Mouse (Mus musculus) embryonic stem cell, embryonic (primary cell): ENCODE measurements around the gene Ston1.

ENCODE experiments used
- CTCF ChIA-PET, 4 experiments: fragments of 300-600 bp in 2 of 4; fragments of 350-600 bp in 2 of 4; sonication (Branson Sonifier 250); formaldehyde crosslinking; loops; one replicate each; lab custom pipeline; 2022; ENCODE audit warnings: inconsistent platforms in 2 of 4; lab: Charles Lee
- POLR2A ChIA-PET, 4 experiments: fragments of 300-600 bp in 2 of 4; fragments of 350-600 bp in 2 of 4; sonication (Branson Sonifier 250); formaldehyde crosslinking; loops; one replicate each; lab custom pipeline; 2022; ENCODE audit warnings: antibody characterized with exemption in 4 of 4, inconsistent platforms in 1 of 4; lab: Charles Lee

Gene Ston1

GRCm38 (mm10) chr17:88578522-88579242, 18.8 kb upstream of the Ston1 start:
- CTCF ChIA-PET, result no interaction called here
- POLR2A ChIA-PET, result no interaction called here

DNA sequence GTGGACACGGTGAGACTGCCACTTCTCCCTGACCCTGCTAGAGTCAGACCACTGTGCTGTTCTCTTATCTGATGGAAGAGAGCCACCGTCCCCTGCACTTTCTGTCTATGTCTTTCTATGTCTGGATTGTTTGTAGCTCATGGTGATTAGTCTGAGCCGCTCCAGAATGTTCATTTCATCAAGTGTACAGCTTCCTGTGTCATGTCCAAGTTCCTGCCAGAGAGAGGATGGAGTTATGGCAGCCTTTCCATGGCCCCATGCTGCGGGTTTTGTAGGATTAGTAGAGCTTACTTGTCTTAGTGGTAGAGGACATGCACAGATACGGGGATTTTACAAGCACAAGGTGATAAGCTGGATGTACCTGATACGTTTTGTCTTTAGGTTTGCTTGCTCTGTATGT, 16.9 kb upstream of the Ston1 start:
- ChIA-PET POLR2A (interaction anchor here in 2 of 4 experiments (0.6 to 0.8 kb wide), 3 partner anchors 9 to 990 kb away, joined by 3 read pairs; no protein-coding TSS in a partner anchor), CTCF (no interaction called here)

DNA sequence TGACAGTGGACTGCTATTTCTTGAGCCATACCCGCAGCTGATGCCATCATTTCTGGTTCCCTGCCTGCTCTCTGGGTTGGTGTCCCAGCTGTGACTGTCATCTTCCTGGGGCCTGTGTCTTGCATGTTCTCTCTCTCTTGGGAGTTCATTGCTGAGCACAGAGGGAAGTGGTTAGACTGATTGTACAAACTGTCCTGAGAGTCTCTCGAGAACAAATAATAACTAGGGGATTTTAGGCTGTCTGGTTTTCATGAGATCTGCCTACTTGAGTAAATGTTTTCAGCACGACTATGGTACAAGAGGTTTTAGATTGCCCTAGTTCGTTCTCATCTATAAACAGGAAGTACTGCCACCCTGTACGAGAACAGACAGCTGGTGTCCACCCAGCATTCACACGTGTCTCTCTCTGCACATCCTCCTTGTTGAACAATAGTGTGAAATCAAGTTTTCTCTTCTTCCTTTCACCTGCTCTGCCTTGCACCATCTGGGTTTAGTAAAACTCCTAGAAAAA, 15.9 kb upstream of the Ston1 start:
- POLR2A ChIA-PET, result no interaction called here
- CTCF ChIA-PET, result interaction anchor here in 1 of 4 experiments (0.5 to 0.6 kb wide), 2 partner anchors 10 to 706 kb away, joined by 4 to 6 read pairs; no protein-coding TSS in a partner anchor

GRCm38 (mm10) chr17:88582999-88583398, 14.5 kb upstream of the Ston1 start:
- ChIA-PET CTCF (interaction anchor here in 1 of 4 experiments (1.0 kb wide), 1 partner anchor 58 kb away, joined by 4 read pairs; no protein-coding TSS in a partner anchor), POLR2A (no interaction called here)

DNA sequence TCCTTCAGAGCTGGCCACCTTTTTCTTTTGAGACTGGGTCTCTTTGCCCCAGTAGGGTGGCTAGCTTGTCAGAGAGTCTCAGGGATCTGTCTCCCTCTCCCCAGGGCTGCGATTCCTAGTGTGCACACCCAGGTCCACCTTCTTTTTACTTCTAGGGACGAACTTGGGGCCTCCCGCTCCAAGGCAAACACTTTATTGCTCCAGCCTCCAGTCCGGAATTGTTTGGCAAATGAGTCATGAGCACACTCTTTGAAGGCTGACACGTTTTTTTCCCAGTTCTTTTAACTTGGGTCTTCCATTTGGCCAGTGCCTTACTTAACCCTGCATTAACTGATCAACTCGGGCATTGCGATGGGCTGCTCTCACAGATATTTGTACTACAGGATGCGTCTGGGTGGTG, 14.1 kb upstream of the Ston1 start:
- POLR2A ChIA-PET, result no interaction called here
- CTCF ChIA-PET, result interaction anchor here in 1 of 4 experiments (1.0 to 1.1 kb wide), 2 partner anchors 26 to 57 kb away, joined by 3 to 4 read pairs; no protein-coding TSS in a partner anchor

GRCm38 (mm10) chr17:88587371-88587770, 10.1 kb upstream of the Ston1 start:
- POLR2A ChIA-PET, result interaction anchor here in 2 of 4 experiments (0.7 to 1.0 kb wide), 2 partner anchors 9 to 45 kb away, joined by 3 to 4 read pairs; no protein-coding TSS in a partner anchor
- CTCF ChIA-PET, result interaction anchor here in 1 of 4 experiments (1.5 kb wide), 1 partner anchor 54 kb away, joined by 6 read pairs; no protein-coding TSS in a partner anchor

DNA sequence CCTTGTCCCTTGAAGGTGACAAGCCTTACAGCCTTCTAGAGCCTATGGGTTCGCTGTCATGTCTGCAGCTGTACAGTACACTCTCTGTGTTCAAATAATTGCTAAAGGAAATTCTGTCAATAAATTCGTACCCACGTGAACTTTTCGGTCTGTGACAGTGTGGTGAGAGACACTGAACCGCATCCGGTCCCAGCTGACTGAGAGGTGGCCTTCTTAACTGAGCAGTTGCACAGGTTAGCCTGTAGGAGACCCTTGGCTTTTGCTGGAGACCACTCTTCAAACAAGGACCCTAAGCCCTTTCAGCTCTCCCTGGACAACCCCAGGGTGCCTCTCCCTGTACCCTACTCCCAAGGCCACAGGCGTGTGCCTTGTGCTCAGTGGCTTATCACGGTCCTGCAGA, 9.3 kb upstream of the Ston1 start:
- ChIA-PET CTCF (interaction anchor here in 1 of 4 experiments (0.5 kb wide), 1 partner anchor 52 kb away, joined by 6 read pairs; no protein-coding TSS in a partner anchor), POLR2A (no interaction called here)

DNA sequence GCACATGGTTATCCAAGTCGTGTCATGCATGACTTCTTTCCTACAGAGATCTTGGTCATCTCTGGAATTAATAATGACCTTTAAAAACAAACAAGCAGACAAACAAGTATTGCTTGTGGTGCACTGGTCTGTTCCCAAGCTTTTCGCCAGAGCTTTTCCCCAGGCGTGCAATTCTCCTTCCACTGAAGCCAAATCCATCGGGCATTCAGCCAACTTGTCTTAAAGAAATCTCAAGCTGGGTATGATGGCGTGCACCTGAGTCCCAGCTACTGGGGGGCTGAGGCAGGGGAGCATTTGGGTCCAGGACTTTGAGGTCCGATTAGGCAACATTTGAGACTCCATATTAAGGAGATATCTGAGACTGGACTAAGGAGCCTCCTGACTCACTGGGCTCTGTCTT, 7.2 kb upstream of the Ston1 start:
- POLR2A ChIA-PET, result no interaction called here
- CTCF ChIA-PET, result interaction anchor here in 1 of 4 experiments (0.7 kb wide), 1 partner anchor 158 kb away, joined by 4 read pairs; no protein-coding TSS in a partner anchor

DNA sequence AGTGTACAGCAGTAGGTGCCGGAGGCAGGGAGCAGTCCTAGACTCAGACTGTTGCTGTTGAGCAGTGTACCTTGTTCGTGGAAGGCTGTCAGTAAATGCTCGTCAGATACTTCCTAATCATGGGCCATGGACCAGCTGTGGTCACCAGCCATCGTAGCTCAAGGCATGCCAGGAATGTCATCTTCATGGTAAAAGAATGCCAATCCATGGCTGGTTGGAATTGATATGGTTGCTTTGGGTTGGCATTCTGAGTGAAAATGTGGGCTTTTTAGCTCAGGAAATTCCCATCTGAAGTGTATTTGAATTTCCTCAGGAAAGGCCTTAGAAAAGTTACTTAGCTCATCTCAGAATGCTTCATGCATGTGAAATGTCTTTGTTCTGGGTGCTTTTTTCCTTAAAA, 2.4 kb upstream of the Ston1 start:
- ChIA-PET POLR2A (interaction anchor here in 1 of 4 experiments (0.6 to 3.6 kb wide), 3 partner anchors 9 to 65 kb away, joined by 4 to 12 read pairs (median 5); partner anchors contain the start of gene Ppp1r21), CTCF (interaction anchor here in 3 of 4 experiments (0.6 to 1.1 kb wide), 3 partner anchors 30 to 56 kb away, joined by 3 to 4 read pairs (median 4); no protein-coding TSS in a partner anchor)

DNA sequence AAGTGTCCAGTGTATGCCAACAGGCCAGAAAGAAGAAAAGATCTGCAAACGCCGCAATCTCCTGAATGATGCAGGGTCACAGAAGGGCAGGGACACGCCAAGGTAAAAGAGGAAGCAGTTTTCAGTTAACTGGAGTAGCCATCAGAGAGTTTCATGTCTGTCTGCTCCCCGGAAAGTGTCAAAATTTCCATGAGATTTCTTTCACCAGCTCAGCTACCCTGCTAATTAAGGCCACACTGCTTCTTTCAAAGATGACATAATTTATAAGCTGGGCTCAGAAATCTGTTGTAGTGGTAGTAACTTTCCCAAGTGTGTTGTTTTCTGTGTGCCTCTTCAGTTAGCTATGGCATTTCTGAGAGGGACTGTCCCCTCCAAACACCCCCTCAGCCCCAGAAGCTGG, 1.4 kb upstream of the Ston1 start:
- ChIA-PET CTCF (interaction anchor here in 3 of 4 experiments (0.6 to 1.6 kb wide), 9 partner anchors 9 to 45 kb away, joined by 3 to 5 read pairs (median 4); no protein-coding TSS in a partner anchor), POLR2A (interaction anchor here (0.6 to 3.6 kb wide), 10 partner anchors 9 to 613 kb away, joined by 3 to 12 read pairs (median 3); partner anchors contain the start of gene Ppp1r21 (in 1 of the 4))

DNA sequence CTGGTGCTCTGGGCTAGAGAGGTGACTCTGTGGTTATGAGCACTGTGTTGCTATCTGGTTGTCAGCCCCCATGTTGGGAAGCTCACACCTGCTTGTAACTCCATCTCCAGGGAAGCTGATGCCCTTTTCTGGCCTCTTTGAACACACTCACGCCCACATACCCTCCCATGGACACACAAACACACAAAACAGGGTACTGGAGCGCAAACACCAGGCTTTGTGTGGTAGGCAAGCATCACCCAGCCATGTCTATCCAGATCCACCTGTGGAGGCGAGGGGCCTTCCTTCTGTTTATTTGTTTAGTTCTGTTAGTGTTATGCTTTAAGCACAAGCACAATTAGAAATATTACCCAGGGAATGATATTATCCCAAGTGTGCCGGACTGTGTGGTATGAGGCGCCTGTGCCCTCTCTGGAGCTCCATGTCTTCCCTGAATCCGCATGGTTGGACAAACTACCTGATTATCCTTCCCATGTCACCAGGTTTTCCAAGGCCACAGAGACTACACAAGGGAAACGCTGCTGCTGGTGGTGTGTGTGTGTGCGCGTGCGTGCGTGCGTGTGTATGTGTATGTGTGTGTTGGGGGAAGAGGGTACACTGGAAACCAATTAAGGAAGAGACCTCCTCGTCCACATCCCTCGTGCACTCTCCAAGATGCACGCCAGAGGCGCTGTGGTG, 801 bp upstream of the Ston1 start:
- ChIA-PET POLR2A (interaction anchor here (0.6 to 3.6 kb wide), 9 partner anchors 9 to 90 kb away, joined by 3 to 12 read pairs (median 3); partner anchors contain the start of gene Ppp1r21 (in 1 of the 4)), CTCF (interaction anchor here in 3 of 4 experiments (0.6 to 1.6 kb wide), 10 partner anchors 10 to 47 kb away, joined by 3 to 5 read pairs (median 4); no protein-coding TSS in a partner anchor)

GRCm38 (mm10) chr17:88598056-88598420, 554 bp downstream of the Ston1 start:
- POLR2A ChIA-PET, result interaction anchor here in 3 of 4 experiments (0.6 to 3.6 kb wide), 7 partner anchors 10 to 531 kb away, joined by 3 to 12 read pairs (median 3); partner anchors contain the start of gene Ppp1r21 (in 1 of the 3)
- CTCF ChIA-PET, result interaction anchor here in 1 of 4 experiments (0.6 kb wide), 1 partner anchor 424 kb away, joined by 17 read pairs; no protein-coding TSS in a partner anchor

DNA sequence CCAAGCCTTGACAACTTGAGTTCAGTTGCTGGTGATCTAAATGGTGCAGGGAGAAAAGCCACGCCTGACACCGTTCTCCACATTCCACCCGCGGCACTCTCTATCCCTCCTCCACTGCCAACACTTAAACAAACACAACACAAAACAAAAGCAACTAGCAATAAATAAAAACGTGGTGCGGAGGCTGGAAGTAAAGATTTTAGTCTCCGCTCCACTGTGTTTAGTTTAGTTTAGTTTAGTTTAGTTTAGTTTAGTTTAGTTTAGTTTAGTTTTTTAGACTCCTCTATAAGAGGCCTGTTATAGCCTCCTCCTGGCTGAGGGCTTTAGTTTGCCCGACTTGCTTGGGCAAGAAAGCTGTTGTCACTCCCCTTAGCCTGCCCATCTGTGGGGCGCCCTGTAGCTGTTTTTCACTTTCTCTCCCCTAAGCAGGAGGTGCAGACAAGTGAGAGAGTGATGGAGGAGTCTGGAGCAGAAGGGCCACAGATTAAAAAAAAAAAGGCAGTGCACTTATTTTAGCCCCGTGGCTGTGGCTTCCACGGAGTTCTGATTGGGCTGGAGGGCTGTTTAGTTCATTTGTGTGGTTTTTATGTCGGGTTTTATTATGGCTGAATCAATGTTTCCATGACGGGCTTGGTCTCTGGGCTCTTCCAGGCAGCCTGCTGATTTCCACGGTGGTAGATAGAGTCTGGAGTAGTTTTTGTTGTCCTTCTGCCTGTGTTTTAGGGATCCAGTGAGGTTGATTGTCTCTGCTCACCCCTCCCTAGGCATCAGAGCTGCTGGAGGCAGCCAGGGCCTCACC, 1.3 kb downstream of the Ston1 start:
- ChIA-PET CTCF (interaction anchor here in 1 of 4 experiments (0.6 kb wide), 1 partner anchor 425 kb away, joined by 17 read pairs; no protein-coding TSS in a partner anchor), POLR2A (interaction anchor here in 3 of 4 experiments (0.6 to 1.8 kb wide), 8 partner anchors 10 to 532 kb away, joined by 3 to 9 read pairs (median 4); no protein-coding TSS in a partner anchor)

- ChIA-PET POLR2A (interaction anchor here in 1 of 4 experiments (1.7 kb wide), 1 partner anchor 13 kb away, joined by 9 read pairs; no protein-coding TSS in a partner anchor), CTCF (interaction anchor here in 1 of 4 experiments (0.6 kb wide), 1 partner anchor 16 kb away, joined by 3 read pairs; no protein-coding TSS in a partner anchor)
Observed at GRCm38 (mm10) chr17:88600492-88601026, 3.1 kb downstream of the Ston1 start.

- POLR2A ChIA-PET, result interaction anchor here in 1 of 4 experiments (1.1 kb wide), 1 partner anchor 32 kb away, joined by 3 read pairs; no protein-coding TSS in a partner anchor
- CTCF ChIA-PET, result interaction anchor here in 1 of 4 experiments (0.7 kb wide), 1 partner anchor 86 kb away, joined by 4 read pairs; no protein-coding TSS in a partner anchor
Observed at GRCm38 (mm10) chr17:88603943-88604342, 6.5 kb downstream of the Ston1 start.

GRCm38 (mm10) chr17:88606056-88606455, 8.6 kb downstream of the Ston1 start:
- POLR2A ChIA-PET, result interaction anchor here in 1 of 4 experiments (1.9 kb wide), 1 partner anchor 9 kb away, joined by 6 read pairs; no protein-coding TSS in a partner anchor
- CTCF ChIA-PET, result no interaction called here

DNA sequence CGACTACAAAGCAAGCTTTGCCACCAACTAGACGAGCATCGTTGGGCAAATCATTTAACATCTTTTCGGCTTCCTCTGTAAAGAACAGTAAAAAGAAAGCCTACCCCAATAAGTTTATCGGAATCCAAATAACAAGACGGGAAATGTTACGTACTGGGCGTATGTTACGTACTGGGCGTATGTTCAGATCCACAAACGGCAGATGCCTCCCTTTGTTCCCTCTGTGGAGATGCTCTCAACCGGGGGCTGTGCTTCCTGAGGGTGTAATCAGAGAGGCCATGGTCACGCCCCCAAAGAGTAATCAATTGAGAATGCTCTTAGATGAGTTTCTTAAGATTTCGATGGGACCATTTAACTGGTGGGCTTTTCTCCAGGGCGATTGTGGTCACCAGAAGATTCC, 11.9 kb downstream of the Ston1 start:
- POLR2A ChIA-PET, result interaction anchor here in 2 of 4 experiments (0.6 to 3.0 kb wide), 8 partner anchors 11 to 1164 kb away, joined by 3 to 17 read pairs (median 4); partner anchors contain the start of gene Ston1 (in 1 of the 2)

More for the DNA sequence above, 11.9 kb downstream of the Ston1 start:
- CTCF ChIA-PET, result interaction anchor here in 1 of 4 experiments (1.0 kb wide), 1 partner anchor 17 kb away, joined by 3 read pairs; no protein-coding TSS in a partner anchor
